15 mouse cellular contexts compared by ENCODE assay signal in genomic region chr1:74073791-74074190, GRCm38 (mm10). TPM values are rescaled to one million over a fixed set of nuclear protein-coding genes. Genes with fewer than 3 reads are reported as not detected.
"Had no signal": no experiment of that assay in that cellular context is flagged by ENCODE, and none has a peak within 500 bp of the region (broad histone marks: within the 10 kb centered on the region; RNA-seq: fewer than 3 reads in every experiment).

No protein-coding gene starts in this region.

- H3K27me3 ChIP-seq: limb, embryonic 15.5 days; stomach, embryonic 15.5 days had no signal

- ATAC-seq: liver, embryonic 12.5 days; midbrain, embryonic 16.5 days had no signal

- H3K27ac ChIP-seq: limb, embryonic 15.5 days; liver, embryonic 12.5 days; midbrain, embryonic 12.5 days; neural tube, embryonic 13.5 days had no signal

- DNase-seq: kidney, postnatal 10 days; kidney, postnatal 4 days; left cerebral cortex, postnatal 4 days; lung, embryonic 14.5 days; retina, postnatal 1 day; thymus, adult 2 months; thymus, postnatal 25 days had no signal

- H3K9me3 ChIP-seq: limb, embryonic 15.5 days; liver, embryonic 12.5 days; midbrain, embryonic 12.5 days; neural tube, embryonic 13.5 days; stomach, embryonic 15.5 days had no signal

- H3K4me3 ChIP-seq: layer of hippocampus, adult 2 months; limb, embryonic 15.5 days; liver, embryonic 12.5 days; midbrain, embryonic 12.5 days; neural tube, embryonic 13.5 days; stomach, embryonic 15.5 days had no signal

- H3K4me2 ChIP-seq: limb, embryonic 15.5 days; liver, embryonic 12.5 days; lung, embryonic 14.5 days; midbrain, embryonic 12.5 days; neural tube, embryonic 13.5 days; stomach, embryonic 15.5 days had no signal

- H3K36me3 ChIP-seq: liver, embryonic 12.5 days; midbrain, embryonic 12.5 days; neural tube, embryonic 13.5 days had no signal

- H3K9ac ChIP-seq: limb, embryonic 15.5 days; liver, embryonic 12.5 days; lung, embryonic 14.5 days; midbrain, embryonic 12.5 days; neural tube, embryonic 13.5 days; stomach, embryonic 15.5 days had no signal

RNA-seq across cellular contexts. Expression of gene Rufy4, which starts 51.5 kb away (rescaled TPM):
- polyA plus RNA-seq: liver, embryonic 16.5 days had no signal
